Mouse (Mus musculus) kidney, adult 2 months (tissue): Measurements from ENCODE around the gene Doc2g.

Experiments
- CTCF ChIP-seq: fragments of 200-500 bp; conservative IDR thresholded peaks from 2 replicates; pipeline ENCODE4 v1.5.1; 2011; ENCODE audit warnings: low read depth, mild to moderate bottlenecking, control low read depth, low read length, moderate library complexity, mixed read lengths; ENCODE audit not compliant: insufficient read depth, insufficient read length
- POLR2A ChIP-seq: fragments of 200-500 bp; IDR thresholded peaks from one replicate; pipeline ENCODE4 v1.6.1; 2011; ENCODE audit warnings: low read depth, low read length, control low read depth

GRCm38 (mm10) chr19:4052516-4053030 is 49.5 kb downstream of the Doc2g start:
- TF ChIP-seq POLR2A (no peak), CTCF (no peak)
